Mouse (Mus musculus): Measurements from ENCODE around the gene Inka2. TPM values are rescaled to one million over a fixed set of nuclear protein-coding genes. Genes with fewer than 3 reads are reported as not detected.

Gene Inka2
- polyA plus RNA-seq, 1 experiment from 2014 or later: 2.4 TPM

Other genes with a start within 250 kb of the Inka2 start
- gene Ddx20, start 17.0 kb upstream of the Inka2 start, polyA plus RNA-seq (2016; fragmentation: Nextera tagmentation; extraction: Ambion mirVana): 34.6 and 36.7 TPM in 2 replicates
- gene Rap1a, start 96.7 kb downstream of the Inka2 start, polyA plus RNA-seq (2016; fragmentation: Nextera tagmentation; extraction: Ambion mirVana): 79.2 and 88.2 TPM in 2 replicates
- gene Adora3, start 166.3 kb downstream of the Inka2 start, polyA plus RNA-seq (2016; fragmentation: Nextera tagmentation; extraction: Ambion mirVana): not detected in 2 replicates
- not detected in 2 replicates for gene Tmigd3, start 166.3 kb downstream of the Inka2 start, polyA plus RNA-seq (2016; fragmentation: Nextera tagmentation; extraction: Ambion mirVana)
- gene I830077J02Rik, start 228.1 kb downstream of the Inka2 start, polyA plus RNA-seq (2016; fragmentation: Nextera tagmentation; extraction: Ambion mirVana): 0.21 and 0.59 TPM in 2 replicates